Mouse (Mus musculus): Measurements from ENCODE around the gene Myt1l. TPM values are rescaled to one million over a fixed set of nuclear protein-coding genes. Genes with fewer than 3 reads are reported as not detected.
A peak's percentile ranks its signal among the peaks of the same experiment; 100 is the strongest.

Gene Myt1l
- polyA plus RNA-seq, 1 experiment from 2014 or later = 2.6 TPM

DNA sequence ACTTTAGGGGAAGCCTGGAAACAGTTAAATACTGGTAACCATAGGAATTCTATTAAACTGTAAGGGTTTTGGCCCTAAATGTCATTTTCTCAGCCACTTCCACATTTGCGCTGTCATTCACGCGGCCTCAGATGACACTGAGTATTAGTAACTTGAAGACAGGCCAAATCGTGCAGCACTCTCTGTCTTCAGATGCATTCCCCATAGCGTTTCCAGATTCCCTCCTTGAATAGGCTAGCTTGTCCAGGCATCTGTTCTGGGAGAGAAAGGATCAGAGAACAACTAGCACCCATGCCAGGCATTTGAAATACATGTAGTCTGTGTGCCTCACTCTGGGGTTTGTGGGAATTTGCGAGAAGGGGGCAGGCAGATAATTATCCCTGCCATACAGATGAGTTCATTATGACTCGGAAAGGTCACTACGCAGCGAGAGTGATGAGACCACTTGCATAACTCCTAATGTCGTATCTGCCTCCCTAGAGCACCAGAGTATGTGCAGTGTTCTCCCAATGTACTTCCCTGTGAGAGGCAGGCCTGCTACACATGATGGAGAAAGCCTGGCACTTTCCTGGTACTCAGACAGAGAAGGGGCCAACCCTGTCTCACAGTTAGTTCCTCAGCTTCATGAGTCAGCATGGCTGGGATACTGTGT is 295.7 kb downstream of the Myt1l start:
- Histone ChIP-seq H3K36me3 (no peaks in the 10 kb centered on the region), H3K27ac (replicated peaks) (no peak overlapping the region), H3K4me3 (no peak overlapping the region), H3K27me3 (ENCODE audit: low read depth, poor library complexity, severe bottlenecking) (no peaks in the 10 kb centered on the region), H3K9me3 (replicated peaks) (no peaks in the 10 kb centered on the region), H3K4me1 (peaks cover 15% of the 10 kb centered on the region)
- DNase-seq (ENCODE audit: low spot score) = no peak
- 93% methylated on average over 10 of the region's 10 CpGs for WGBS

- no peaks in the 10 kb centered on the region for H3K36me3 ChIP-seq
- H3K27ac ChIP-seq (replicated peaks) = no peak overlapping the region
- no peak for DNase-seq (ENCODE audit: low spot score)
- H3K9me3 ChIP-seq (replicated peaks) = no peaks in the 10 kb centered on the region
- no peak overlapping the region for H3K4me3 ChIP-seq
- H3K4me1 ChIP-seq = peaks cover 5% of the 10 kb centered on the region
- H3K27me3 ChIP-seq (ENCODE audit: low read depth, poor library complexity, severe bottlenecking) = peaks cover 25% of the 10 kb centered on the region
These were observed 302.4 kb downstream of the Myt1l start for GRCm38 (mm10) chr12:29830571-29830970.

GRCm38 (mm10) chr12:29831356-29831755 is 303.2 kb downstream of the Myt1l start:
- H3K27ac ChIP-seq (replicated peaks) = no peak overlapping the region
- no peaks in the 10 kb centered on the region for H3K9me3 ChIP-seq (replicated peaks)
- no peak for DNase-seq (ENCODE audit: low spot score)
- H3K4me1 ChIP-seq = peaks cover 13% of the 10 kb centered on the region
- no peaks in the 10 kb centered on the region for H3K36me3 ChIP-seq
- peaks cover 25% of the 10 kb centered on the region for H3K27me3 ChIP-seq (ENCODE audit: low read depth, poor library complexity, severe bottlenecking)
- 89% methylated on average over 11 of the region's 11 CpGs for WGBS
- H3K4me3 ChIP-seq = no peak overlapping the region

GRCm38 (mm10) chr12:29837301-29837791 is 309.2 kb downstream of the Myt1l start:
- Histone ChIP-seq H3K4me3 (no peak overlapping the region), H3K27me3 (ENCODE audit: low read depth, poor library complexity, severe bottlenecking) (peaks cover 28% of the 10 kb centered on the region), H3K36me3 (no peaks in the 10 kb centered on the region), H3K27ac (replicated peaks) (no peak overlapping the region), H3K4me1 (peaks cover 18% of the 10 kb centered on the region), H3K9me3 (replicated peaks) (no peaks in the 10 kb centered on the region)
- 83% methylated on average over 5 of the region's 5 CpGs for WGBS
- DNase-seq (ENCODE audit: low spot score) = no peak

DNA sequence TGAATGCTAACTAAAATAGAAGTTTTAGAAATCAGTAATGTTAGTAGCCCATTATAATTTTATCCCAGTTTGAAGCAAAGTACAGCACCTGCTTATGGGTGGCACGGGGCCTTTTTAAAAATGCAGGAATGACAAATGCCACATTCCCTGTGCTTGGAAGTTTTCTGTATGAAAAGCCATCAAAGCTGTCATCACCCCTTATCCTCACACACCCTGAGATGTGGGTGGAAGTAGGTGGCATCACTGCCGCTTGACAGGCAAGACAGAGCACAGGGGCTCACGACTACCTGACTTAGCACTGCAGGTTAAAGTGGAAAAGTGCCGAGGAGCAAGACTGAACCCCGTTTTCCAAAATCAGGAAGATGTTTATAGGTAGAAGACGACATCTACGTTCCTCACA is 310.2 kb downstream of the Myt1l start:
- Histone ChIP-seq H3K27ac (replicated peaks) (no peak overlapping the region), H3K36me3 (no peaks in the 10 kb centered on the region), H3K27me3 (ENCODE audit: low read depth, poor library complexity, severe bottlenecking) (peaks cover 18% of the 10 kb centered on the region), H3K4me1 (peaks cover 18% of the 10 kb centered on the region), H3K4me3 (no peak overlapping the region), H3K9me3 (replicated peaks) (no peaks in the 10 kb centered on the region)
- DNase-seq (ENCODE audit: low spot score) = no peak
- 89% methylated on average over 7 of the region's 7 CpGs for WGBS

- no peak for DNase-seq (ENCODE audit: low spot score)
- H3K27me3 ChIP-seq (ENCODE audit: low read depth, poor library complexity, severe bottlenecking) = no peaks in the 10 kb centered on the region
- 86% methylated on average over 3 of the region's 3 CpGs for WGBS
- H3K4me3 ChIP-seq = no peak overlapping the region
- H3K36me3 ChIP-seq = no peaks in the 10 kb centered on the region
- no peaks in the 10 kb centered on the region for H3K4me1 ChIP-seq
- H3K27ac ChIP-seq (replicated peaks) = no peak overlapping the region
- no peaks in the 10 kb centered on the region for H3K9me3 ChIP-seq (replicated peaks)
These were observed 321.8 kb downstream of the Myt1l start for GRCm38 (mm10) chr12:29849936-29850335.

DNA sequence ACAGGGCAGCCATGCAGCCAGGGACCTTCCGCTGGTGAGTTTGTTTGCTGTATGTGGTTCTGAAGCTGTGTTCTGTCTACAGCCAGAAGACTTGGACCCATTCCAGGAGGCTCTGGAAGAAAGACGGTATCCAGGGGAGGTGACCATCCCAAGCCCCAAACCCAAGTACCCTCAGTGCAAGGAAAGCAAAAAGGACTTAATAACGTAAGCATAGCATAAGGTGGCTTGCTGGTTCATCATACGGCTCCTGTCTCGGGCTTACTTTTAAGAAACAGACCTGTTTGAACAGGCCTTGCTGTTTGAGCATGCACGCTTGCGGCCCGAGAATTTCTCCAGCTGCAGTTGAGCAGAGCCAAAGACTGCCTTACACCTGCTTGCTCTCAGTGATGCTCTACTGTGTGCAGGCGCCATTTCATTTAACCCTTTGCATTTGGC is 326.0 kb downstream of the Myt1l start:
- H3K4me3 ChIP-seq = no peak overlapping the region
- H3K27me3 ChIP-seq (ENCODE audit: low read depth, poor library complexity, severe bottlenecking) = no peaks in the 10 kb centered on the region
- no peak overlapping the region for H3K27ac ChIP-seq (replicated peaks)
- H3K4me1 ChIP-seq = no peaks in the 10 kb centered on the region
- H3K36me3 ChIP-seq = no peaks in the 10 kb centered on the region
- WGBS = 92% methylated on average over 9 of the region's 9 CpGs
- DNase-seq (ENCODE audit: low spot score) = no peak
- no peaks in the 10 kb centered on the region for H3K9me3 ChIP-seq (replicated peaks)

DNA sequence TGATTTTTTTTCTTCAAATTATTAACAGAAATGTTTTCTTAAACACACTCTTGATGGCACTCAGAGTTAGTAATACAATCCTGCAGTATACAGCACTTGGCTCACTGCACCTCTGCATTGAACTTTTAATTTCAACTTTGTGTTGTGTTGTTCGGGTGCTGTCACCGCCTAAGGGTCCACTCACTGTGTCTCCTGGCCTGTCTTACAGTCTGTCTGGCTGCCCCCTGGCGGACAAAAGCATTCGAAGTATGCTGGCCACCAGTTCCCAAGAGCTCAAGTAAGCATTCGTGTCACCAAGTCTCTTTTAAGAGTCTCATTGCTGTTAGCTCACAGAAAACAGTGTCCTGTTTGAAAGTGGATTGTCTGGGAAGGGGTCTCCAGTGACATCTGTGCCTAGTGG is 326.8 kb downstream of the Myt1l start:
- Histone ChIP-seq H3K4me1 (no peaks in the 10 kb centered on the region), H3K36me3 (no peaks in the 10 kb centered on the region), H3K9me3 (replicated peaks) (no peaks in the 10 kb centered on the region), H3K27ac (replicated peaks) (no peak overlapping the region), H3K4me3 (no peak overlapping the region), H3K27me3 (ENCODE audit: low read depth, poor library complexity, severe bottlenecking) (no peaks in the 10 kb centered on the region)
- WGBS = 32% methylated on average over 5 of the region's 5 CpGs
- DNase-seq (ENCODE audit: low spot score) = peak; percentile 65

DNA sequence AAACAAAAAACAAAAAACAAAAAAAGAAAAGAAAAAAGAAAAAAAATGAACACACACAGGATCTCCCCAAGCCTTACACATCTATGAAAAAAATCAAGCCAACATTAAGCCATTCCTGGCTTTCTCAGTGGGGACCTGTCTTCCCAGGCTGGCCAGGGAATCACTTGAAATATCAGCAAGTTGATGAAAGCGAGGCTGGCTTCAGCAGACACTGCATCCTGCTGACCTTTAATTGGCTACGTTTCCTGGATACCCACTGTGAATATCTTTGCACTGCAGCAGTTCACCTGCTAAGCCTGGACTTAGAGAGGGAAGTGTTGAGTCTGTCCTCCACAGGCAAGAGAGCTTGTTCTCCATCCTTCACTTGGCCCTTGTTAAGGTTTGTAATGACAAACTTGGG is 332.8 kb downstream of the Myt1l start:
- Histone ChIP-seq H3K27ac (replicated peaks) (no peak overlapping the region), H3K9me3 (replicated peaks) (no peaks in the 10 kb centered on the region), H3K36me3 (no peaks in the 10 kb centered on the region), H3K4me3 (no peak overlapping the region), H3K27me3 (ENCODE audit: low read depth, poor library complexity, severe bottlenecking) (no peaks in the 10 kb centered on the region), H3K4me1 (no peaks in the 10 kb centered on the region)
- WGBS = 43% methylated on average over 2 of the region's 2 CpGs
- no peak for DNase-seq (ENCODE audit: low spot score)

DNA sequence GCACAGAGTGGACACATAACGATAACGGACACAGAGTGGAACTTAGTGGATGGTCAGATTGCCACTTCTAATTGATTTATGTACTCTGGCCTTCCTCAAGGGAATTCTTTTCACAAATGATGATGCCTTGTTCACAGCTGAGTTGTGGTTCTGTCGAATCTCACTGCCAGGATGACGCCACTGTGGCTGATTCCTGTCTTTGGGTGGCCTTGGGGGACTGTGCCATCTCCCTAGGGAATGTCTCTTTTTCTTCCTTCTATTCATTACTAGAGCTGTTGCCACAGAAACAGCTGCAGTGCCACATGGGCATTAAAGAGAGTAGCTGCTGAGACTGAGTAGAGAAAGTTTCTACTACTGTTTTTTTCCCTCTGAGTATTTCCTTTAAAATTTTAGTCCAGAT is 340.1 kb downstream of the Myt1l start:
- Histone ChIP-seq H3K27ac (replicated peaks) (no peak overlapping the region), H3K9me3 (replicated peaks) (no peaks in the 10 kb centered on the region), H3K4me1 (peaks cover 24% of the 10 kb centered on the region), H3K27me3 (ENCODE audit: low read depth, poor library complexity, severe bottlenecking) (0 out of 2 replicates have a peak, but pooled peaks cover 4% of the 10 kb centered on the region), H3K4me3 (no peak overlapping the region), H3K36me3 (no peaks in the 10 kb centered on the region)
- 83% methylated on average over 4 of the region's 4 CpGs for WGBS
- no peak for DNase-seq (ENCODE audit: low spot score)

DNA sequence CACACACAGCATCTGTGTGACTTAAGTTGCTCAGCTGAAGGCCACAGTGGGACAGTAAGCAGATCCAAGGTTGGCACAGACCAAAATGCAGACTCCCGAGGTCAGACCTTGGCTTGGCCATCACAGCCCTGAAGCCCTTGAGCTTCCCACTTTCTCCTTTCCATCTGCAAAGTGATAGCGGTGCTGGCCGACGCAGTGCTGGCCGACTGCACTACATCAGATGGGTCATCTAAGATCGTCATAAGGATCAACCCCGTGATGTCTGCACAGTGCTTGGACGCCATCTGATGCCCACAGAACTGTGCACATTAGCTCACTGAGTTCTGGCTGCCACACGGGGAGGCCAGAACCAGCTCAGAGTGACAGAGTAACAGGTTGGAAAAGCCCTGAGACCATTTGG is 340.6 kb downstream of the Myt1l start:
- no peaks in the 10 kb centered on the region for H3K9me3 ChIP-seq (replicated peaks)
- H3K36me3 ChIP-seq = no peaks in the 10 kb centered on the region
- WGBS = 92% methylated on average over 9 of the region's 9 CpGs
- no peak overlapping the region for H3K27ac ChIP-seq (replicated peaks)
- peaks cover 26% of the 10 kb centered on the region for H3K4me1 ChIP-seq
- H3K27me3 ChIP-seq (ENCODE audit: low read depth, poor library complexity, severe bottlenecking) = 0 out of 2 replicates have a peak, but pooled peaks cover 4% of the 10 kb centered on the region
- H3K4me3 ChIP-seq = no peak overlapping the region
- DNase-seq (ENCODE audit: low spot score) = no peak

DNA sequence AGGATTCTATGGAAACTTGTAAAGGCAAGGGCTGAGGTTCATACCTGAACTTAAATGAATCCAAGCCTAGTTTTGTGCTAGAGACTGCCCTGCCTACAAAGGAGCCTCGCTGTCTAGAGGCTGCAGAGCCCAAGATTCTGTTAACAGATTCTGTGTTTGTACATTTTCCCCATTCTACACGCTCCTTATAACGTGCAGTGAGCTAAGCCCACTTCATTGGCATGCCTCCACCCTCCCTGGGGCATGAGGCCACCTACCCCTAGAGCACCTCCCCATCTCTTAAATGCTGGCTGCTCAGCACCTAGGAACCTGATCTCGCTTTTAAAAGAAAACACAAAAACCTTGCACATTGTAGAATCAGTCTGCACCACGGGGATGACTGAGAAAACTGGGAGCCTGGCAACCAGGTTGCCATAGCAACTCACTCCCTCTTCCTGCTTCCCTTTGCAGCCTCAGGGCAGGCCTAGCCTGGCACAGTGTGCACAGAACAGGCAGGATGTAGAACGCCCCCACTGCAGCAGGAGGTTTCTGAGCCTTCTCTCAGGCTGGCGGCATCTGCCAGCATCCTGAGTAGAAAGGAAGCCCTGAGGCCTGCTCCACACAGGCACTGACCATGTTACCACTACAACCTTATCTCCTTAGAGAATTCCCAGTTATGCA is 344.1 kb downstream of the Myt1l start:
- peak overlapping the region; percentile 16; the same call in 1 of the 2 replicates for H3K4me3 ChIP-seq

GRCm38 (mm10) chr12:29873281-29873772 is 345.1 kb downstream of the Myt1l start:
- peak overlapping the region; percentile 50 for H3K27ac ChIP-seq (replicated peaks)
- WGBS = 70% methylated on average over 1 of the region's 1 CpGs

More for the DNA sequence above, 344.1 kb downstream of the Myt1l start:
- DNase-seq (ENCODE audit: low spot score) = peak; percentile 85
- Histone ChIP-seq H3K27ac (replicated peaks) (peak overlapping the region; percentile 83), H3K36me3 (no peaks in the 10 kb centered on the region), H3K4me1 (peaks cover 26% of the 10 kb centered on the region), H3K27me3 (ENCODE audit: low read depth, poor library complexity, severe bottlenecking) (0 out of 2 replicates have a peak, but pooled peaks cover 4% of the 10 kb centered on the region), H3K9me3 (replicated peaks) (no peaks in the 10 kb centered on the region)
- 18% methylated on average over 7 of the region's 7 CpGs for WGBS

More at GRCm38 (mm10) chr12:29873281-29873772, 345.1 kb downstream of the Myt1l start:
- no peak overlapping the region for H3K4me3 ChIP-seq
- peaks cover 23% of the 10 kb centered on the region for H3K4me1 ChIP-seq
- H3K27me3 ChIP-seq (ENCODE audit: low read depth, poor library complexity, severe bottlenecking) = 0 out of 2 replicates have a peak, but pooled peaks cover 4% of the 10 kb centered on the region
- H3K36me3 ChIP-seq = no peaks in the 10 kb centered on the region
- H3K9me3 ChIP-seq (replicated peaks) = no peaks in the 10 kb centered on the region
- DNase-seq (ENCODE audit: low spot score) = no peak

All from midbrain, embryonic 10.5 days (tissue).